Mouse (Mus musculus) lung, adult 2 months (tissue): Measurements from ENCODE around the gene Pla1a. TPM values are rescaled to one million over a fixed set of nuclear protein-coding genes. Genes with fewer than 3 reads are reported as not detected.

ENCODE experiments used
- DNase-seq: peaks from one replicate; pipeline ENCODE4 v3.0.0; 2022
- H3K4me1 ChIP-seq: fragments of 200-500 bp; 2 replicates; pipeline ENCODE4 v1.6.1; 2011; ENCODE audit warnings: low read length; ENCODE audit not compliant: control insufficient read depth, insufficient read depth
- H3K4me3 ChIP-seq: fragments of 200-500 bp; replicated peaks from 2 replicates; pipeline ENCODE3; 2011; ENCODE audit warnings: low read depth, mild to moderate bottlenecking, control low read depth, low read length; ENCODE audit errors: extremely low read depth
- CTCF ChIP-seq: fragments of 200-500 bp; IDR thresholded peaks from 2 replicates; pipeline ENCODE4 v1.5.1; 2011; ENCODE audit warnings: mild to moderate bottlenecking, low read length, control low read depth; ENCODE audit not compliant: insufficient read depth
- POLR2A ChIP-seq: fragments of 200-500 bp; IDR thresholded peaks from 2 replicates; pipeline ENCODE4 v1.6.1; 2011; ENCODE audit warnings: low read depth, mild to moderate bottlenecking, control low read depth, low read length, borderline replicate concordance; ENCODE audit errors: extremely low read depth
- WGBS: fragments of 180-500 bp; shearing (Covaris S2); methylation state at CpG from one replicate; pipeline ENCODE4 v1.1.7; 2018; 5-methylcytosine and 5-hydroxymethylcytosine counted together
- polyA plus RNA-seq: library from polyadenylated mRNA; depleted of rRNA; stranded (reverse); fragments of >200 nt; gene quantifications from 2 replicates; pipeline ENCODE4 v1.2.3, GENCODE M21; 2012

Gene Pla1a
- polyA plus RNA-seq, 1 experiment = 2.0 TPM

- no peak overlapping the region for H3K4me3 ChIP-seq
- H3K4me1 ChIP-seq = no peaks in the 10 kb centered on the region
- 36% methylated on average over 6 of the region's 6 CpGs for WGBS
- no peak for DNase-seq
- TF ChIP-seq POLR2A (no peak), CTCF (no peak)
Measured at GRCm38 (mm10) chr16:38379088-38379487, 53.9 kb downstream of the Pla1a start.

GRCm38 (mm10) chr16:38378591-38378990 lies 54.4 kb downstream of the Pla1a start:
- 85% methylated on average over 6 of the region's 6 CpGs for WGBS
- no peaks in the 10 kb centered on the region for H3K4me1 ChIP-seq
- TF ChIP-seq POLR2A (no peak), CTCF (no peak)
- H3K4me3 ChIP-seq = no peak overlapping the region
- DNase-seq = no peak

- TF ChIP-seq POLR2A (no peak), CTCF (no peak)
- H3K4me3 ChIP-seq = no peak overlapping the region
- no peak for DNase-seq
- H3K4me1 ChIP-seq = no peaks in the 10 kb centered on the region
- WGBS = 79% methylated on average over 6 of the region's 6 CpGs
Measured at GRCm38 (mm10) chr16:38377546-38377945, 55.4 kb downstream of the Pla1a start.

- H3K4me1 ChIP-seq = no peaks in the 10 kb centered on the region
- WGBS = 27% methylated on average over 8 of the region's 8 CpGs
- no peak for DNase-seq
- TF ChIP-seq POLR2A (no peak), CTCF (no peak)
- peak overlapping the region; percentile 59 for H3K4me3 ChIP-seq
Measured at GRCm38 (mm10) chr16:38376841-38377249, 56.1 kb downstream of the Pla1a start.

- 27% methylated on average over 17 of the region's 17 CpGs for WGBS
- TF ChIP-seq POLR2A (0 out of 2 replicates have a peak, but pooled peaks have one; percentile 13), CTCF (peak; percentile 24; the same call in 1 of the 2 replicates)
Measured at GRCm38 (mm10) chr16:38376163-38376840, 56.6 kb downstream of the Pla1a start.

GRCm38 (mm10) chr16:38375182-38375581 lies 57.8 kb downstream of the Pla1a start:
- WGBS = 73% methylated on average over 7 of the region's 7 CpGs
- TF ChIP-seq POLR2A = no peak
- TF ChIP-seq CTCF = no peak

More at GRCm38 (mm10) chr16:38376163-38376840, 56.6 kb downstream of the Pla1a start:
- peak; percentile 20 for DNase-seq
- H3K4me1 ChIP-seq = no peaks in the 10 kb centered on the region
- peak overlapping the region; percentile 59 for H3K4me3 ChIP-seq

GRCm38 (mm10) chr16:38374379-38375140 lies 58.4 kb downstream of the Pla1a start:
- no peak overlapping the region for H3K4me3 ChIP-seq
- TF ChIP-seq POLR2A = no peak
- no peak for TF ChIP-seq CTCF
- no peak for DNase-seq
- 76% methylated on average over 10 of the region's 10 CpGs for WGBS
- no peaks in the 10 kb centered on the region for H3K4me1 ChIP-seq

More at GRCm38 (mm10) chr16:38375182-38375581, 57.8 kb downstream of the Pla1a start:
- no peak for DNase-seq
- no peak overlapping the region for H3K4me3 ChIP-seq
- H3K4me1 ChIP-seq = no peaks in the 10 kb centered on the region

- TF ChIP-seq POLR2A = no peak
- no peak for TF ChIP-seq CTCF
- Histone ChIP-seq H3K4me3 (no peak overlapping the region), H3K4me1 (no peaks in the 10 kb centered on the region)
- 84% methylated on average over 16 of the region's 16 CpGs for WGBS
- DNase-seq = no peak
Measured at GRCm38 (mm10) chr16:38373941-38374340, 59.0 kb downstream of the Pla1a start.

GRCm38 (mm10) chr16:38373439-38373838 lies 59.5 kb downstream of the Pla1a start:
- H3K4me1 ChIP-seq = no peaks in the 10 kb centered on the region
- 84% methylated on average over 10 of the region's 10 CpGs for WGBS
- DNase-seq = no peak
- no peak for TF ChIP-seq CTCF
- TF ChIP-seq POLR2A = no peak
- no peak overlapping the region for H3K4me3 ChIP-seq

GRCm38 (mm10) chr16:38372876-38373275 lies 60.1 kb downstream of the Pla1a start:
- no peak for DNase-seq
- H3K4me3 ChIP-seq = no peak overlapping the region
- WGBS = 92% methylated on average over 4 of the region's 4 CpGs
- TF ChIP-seq POLR2A (no peak), CTCF (no peak)
- H3K4me1 ChIP-seq = no peaks in the 10 kb centered on the region
